Mouse (Mus musculus) heart, adult 2 months (tissue): Measurements from ENCODE around the gene Ubald2. TPM values are rescaled to one million over a fixed set of nuclear protein-coding genes. Genes with fewer than 3 reads are reported as not detected.
A peak's percentile ranks its signal among the peaks of the same experiment; 100 is the strongest.

Source experiments
- DNase-seq, 2 experiments: peaks; one replicate each; pipeline ENCODE4 v3.0.0; 2021
- H3K27ac ChIP-seq: fragments of 200-600 bp; 2 replicates; pipeline ENCODE4 v1.8.1; 2022
- H3K27me3 ChIP-seq: fragments of 200-500 bp; 2 replicates; pipeline ENCODE4 v1.6.1; 2012; ENCODE audit warnings: mild to moderate bottlenecking, low read length, inconsistent platforms, mixed read lengths; ENCODE audit not compliant: control insufficient read depth, insufficient read depth
- H3K36me3 ChIP-seq: fragments of 200-500 bp; 2 replicates; pipeline ENCODE4 v1.6.1; 2012; ENCODE audit warnings: low read length, inconsistent platforms; ENCODE audit not compliant: control insufficient read depth, insufficient read depth
- H3K4me1 ChIP-seq: fragments of 200-500 bp; 2 replicates; pipeline ENCODE4 v1.6.1; 2011; ENCODE audit warnings: low read length; ENCODE audit not compliant: control insufficient read depth, insufficient read depth
- H3K4me3 ChIP-seq: fragments of 200-600 bp; 2 replicates; pipeline ENCODE4 v1.8.1; 2022
- H3K79me2 ChIP-seq: fragments of 200-500 bp; replicated peaks from 2 replicates; pipeline ENCODE4 v1.6.1; 2012; ENCODE audit warnings: mild to moderate bottlenecking, inconsistent platforms, low read length, moderate library complexity, mixed read lengths; ENCODE audit not compliant: control insufficient read depth, insufficient read depth
- H3K9ac ChIP-seq: fragments of 200-500 bp; 2 replicates; pipeline ENCODE4 v1.6.1; 2012; ENCODE audit warnings: low read depth, mild to moderate bottlenecking, control low read depth, inconsistent platforms, low read length, mixed read lengths
- CTCF ChIP-seq: fragments of 200-600 bp; IDR thresholded peaks from 2 replicates; pipeline ENCODE4 v1.8.1; 2022; ENCODE audit warnings: antibody characterized with exemption, mild to moderate bottlenecking, moderate library complexity
- EP300 ChIP-seq: fragments of 200-500 bp; IDR thresholded peaks from 2 replicates; pipeline ENCODE4 v1.6.1; 2011; ENCODE audit warnings: low read depth, low read length, control low read depth; ENCODE audit not compliant: insufficient read depth
- POLR2A ChIP-seq: fragments of 200-500 bp; IDR thresholded peaks from 2 replicates; pipeline ENCODE4 v1.6.1; 2011; ENCODE audit warnings: mild to moderate bottlenecking, low read depth, low read length, control low read depth; ENCODE audit not compliant: insufficient read depth
- WGBS: fragments of 180-500 bp; shearing (Covaris S2); methylation state at CpG from one replicate; pipeline ENCODE4 v1.1.7; 2018; 5-methylcytosine and 5-hydroxymethylcytosine counted together
- intact Hi-C: fragments of 180-260 bp; cut with DNase I; formaldehyde crosslinking; loops from one replicate; pipeline ENCODE4 v1.15.1; 2025
- polyA plus RNA-seq: library from polyadenylated mRNA; depleted of rRNA; stranded (reverse); fragments of >200 nt; gene quantifications from 2 replicates; pipeline ENCODE4 v1.2.3, GENCODE M21; 2012
- total RNA-seq, 2 experiments: library from RNA; stranded (reverse); gene quantifications; 2 replicates each; pipeline ENCODE4 v1.2.3; 2021

Gene Ubald2
- total and polyA plus RNA-seq, 3 experiments = 29.2 to 80.1 (median 34.1) TPM

GRCm38 (mm10) chr11:116470249-116470648 is 36.4 kb downstream of the Ubald2 start:
- Histone ChIP-seq H3K79me2 (no peaks in the 10 kb centered on the region), H3K27ac (no peak overlapping the region), H3K27me3 (no peaks in the 10 kb centered on the region), H3K4me3 (no peak overlapping the region), H3K9ac (no peak overlapping the region), H3K4me1 (no peaks in the 10 kb centered on the region; the same call in 1 of the 2 replicates), H3K36me3 (no peaks in the 10 kb centered on the region)
- 81% methylated on average over 3 of the region's 3 CpGs for WGBS
- intact Hi-C loops = no loop called here
- no peak for TF ChIP-seq POLR2A
- TF ChIP-seq CTCF = no peak
- no peak for TF ChIP-seq EP300
- DNase-seq = no peak

GRCm38 (mm10) chr11:116470896-116471295 is 37.0 kb downstream of the Ubald2 start:
- H3K4me1 ChIP-seq = no peaks in the 10 kb centered on the region; the same call in 1 of the 2 replicates
- intact Hi-C loops = no loop called here
- DNase-seq = no peak
- TF ChIP-seq CTCF (no peak), POLR2A (no peak), EP300 (no peak)
- H3K9ac ChIP-seq = no peak overlapping the region
- H3K36me3 ChIP-seq = no peaks in the 10 kb centered on the region
- no peaks in the 10 kb centered on the region for H3K79me2 ChIP-seq
- no peak overlapping the region for H3K4me3 ChIP-seq
- 71% methylated on average over 4 of the region's 4 CpGs for WGBS
- peak overlapping the region; percentile 12; the same call in 1 of the 2 replicates for H3K27ac ChIP-seq
- no peaks in the 10 kb centered on the region for H3K27me3 ChIP-seq

- 63% methylated on average over 4 of the region's 4 CpGs for WGBS
- Histone ChIP-seq H3K4me1 (no peaks in the 10 kb centered on the region; the same call in 1 of the 2 replicates), H3K9ac (no peak overlapping the region), H3K4me3 (no peak overlapping the region), H3K36me3 (no peaks in the 10 kb centered on the region), H3K27ac (no peak overlapping the region), H3K79me2 (no peaks in the 10 kb centered on the region), H3K27me3 (no peaks in the 10 kb centered on the region)
- intact Hi-C loops = no loop called here
- DNase-seq = no peak
- TF ChIP-seq POLR2A (no peak), EP300 (no peak), CTCF (no peak)
These were observed 38.4 kb downstream of the Ubald2 start for GRCm38 (mm10) chr11:116472275-116472674.

- DNase-seq = peak; percentile 26 to 43
- Histone ChIP-seq H3K27ac (no peak overlapping the region; the same call in 1 of the 2 replicates), H3K79me2 (no peaks in the 10 kb centered on the region), H3K4me3 (no peak overlapping the region), H3K27me3 (no peaks in the 10 kb centered on the region), H3K36me3 (no peaks in the 10 kb centered on the region), H3K9ac (no peak overlapping the region), H3K4me1 (no peaks in the 10 kb centered on the region; the same call in 1 of the 2 replicates)
- WGBS = 61% methylated on average over 10 of the region's 10 CpGs
- intact Hi-C loops = no loop called here
- TF ChIP-seq CTCF (no peak), EP300 (no peak), POLR2A (no peak)
These were observed 42.1 kb downstream of the Ubald2 start for GRCm38 (mm10) chr11:116476041-116476440.

- WGBS = 97% methylated on average over 6 of the region's 6 CpGs
- no peaks in the 10 kb centered on the region for H3K79me2 ChIP-seq
- H3K27ac ChIP-seq = no peak overlapping the region; the same call in 1 of the 2 replicates
- intact Hi-C loops = no loop called here
- H3K4me3 ChIP-seq = no peak overlapping the region
- no peaks in the 10 kb centered on the region for H3K36me3 ChIP-seq
- DNase-seq = no peak
- no peaks in the 10 kb centered on the region for H3K4me1 ChIP-seq
- H3K9ac ChIP-seq = no peak overlapping the region
- H3K27me3 ChIP-seq = no peaks in the 10 kb centered on the region
- TF ChIP-seq EP300 (no peak), CTCF (no peak), POLR2A (no peak)
These were observed 42.8 kb downstream of the Ubald2 start for GRCm38 (mm10) chr11:116476696-116477095.

- H3K79me2 ChIP-seq = no peaks in the 10 kb centered on the region
- no peak overlapping the region for H3K4me3 ChIP-seq
- no peak for TF ChIP-seq EP300
- TF ChIP-seq POLR2A = no peak
- TF ChIP-seq CTCF = no peak
- H3K27ac ChIP-seq = no peak overlapping the region
- DNase-seq = no peak
- H3K9ac ChIP-seq = no peak overlapping the region
- H3K36me3 ChIP-seq = no peaks in the 10 kb centered on the region
- no peaks in the 10 kb centered on the region for H3K4me1 ChIP-seq
- no peaks in the 10 kb centered on the region for H3K27me3 ChIP-seq
- WGBS = 88% methylated on average over 15 of the region's 15 CpGs
- intact Hi-C loops = no loop called here
These were observed 43.4 kb downstream of the Ubald2 start for GRCm38 (mm10) chr11:116477160-116477759.
